In the genomic region with DNA sequence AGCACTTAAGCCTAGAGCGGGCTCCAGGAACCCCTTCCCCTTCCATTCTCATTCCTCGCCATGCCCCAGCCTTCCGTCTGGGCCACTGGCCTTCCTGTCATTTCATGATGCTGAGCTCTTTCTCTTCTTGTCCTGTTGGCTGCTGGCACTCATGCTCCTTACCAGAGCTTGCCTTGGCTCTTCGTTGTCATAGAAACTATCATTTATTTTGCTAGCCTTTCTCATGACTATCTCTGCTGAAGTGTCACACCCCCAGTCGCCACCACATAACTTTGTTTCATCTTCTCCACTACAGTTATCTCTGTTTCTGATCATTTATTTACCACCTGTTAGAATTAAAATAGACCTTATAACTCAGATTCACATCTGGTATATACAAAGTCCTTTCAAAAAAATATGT, we compare ENCODE assay signal across 23 mouse cellular contexts.
DNase-seq lines count a peak whose midpoint lies in the region; ATAC-seq and TF ChIP-seq lines count a peak whose summit lies in the region.
"Had no signal": no experiment of that assay in that cellular context is flagged by ENCODE, and none has a peak within 500 bp of the region (broad histone marks: within the 10 kb centered on the region; RNA-seq: fewer than 3 reads in every experiment).

No protein-coding gene starts in this region.

- 78% methylated on average over 5 of the region's 5 CpGs for WGBS in liver, embryonic 14.5 days (ENCODE audit: insufficient replicate concordance)
- 89% methylated on average over 5 of the region's 5 CpGs for WGBS in liver, postnatal 0 days (ENCODE audit: insufficient replicate concordance)

- TF ChIP-seq EP300 in liver, embryonic 14.5 days (IDR thresholded peaks at IDR 0.05; ENCODE audit: low read depth): no peak
- no peak for TF ChIP-seq EP300 in liver, postnatal 0 days (IDR thresholded peaks at IDR 0.05; ENCODE audit: low read depth)

- H3K4me1 ChIP-seq in liver, embryonic 14.5 days (replicated peaks; ENCODE audit: control insufficient read depth in 2 of 2, insufficient read depth in 2 of 2, low read length in 1 of 2): no peaks in the 10 kb centered on the region
- H3K4me1 ChIP-seq in liver, postnatal 0 days (ENCODE audit: insufficient read depth): no peaks in the 10 kb centered on the region

- no peak for TF ChIP-seq CTCF in liver, embryonic 14.5 days (IDR thresholded peaks at IDR 0.05; ENCODE audit: low read depth)
- no peak for TF ChIP-seq CTCF in liver, postnatal 0 days (IDR thresholded peaks at IDR 0.05; ENCODE audit: low read depth)

- no peak overlapping the region for H3K4me3 ChIP-seq in liver, embryonic 14.5 days (ENCODE audit: insufficient read depth in 1 of 2, low read depth in 2 of 2, low read length in 2 of 2)
- H3K4me3 ChIP-seq in liver, postnatal 0 days (ENCODE audit: low read depth, low read length): no peak overlapping the region

- no peaks in the 10 kb centered on the region for H3K27me3 ChIP-seq in liver, embryonic 14.5 days (ENCODE audit: control insufficient read depth, insufficient read depth, low read length)
- no peaks in the 10 kb centered on the region for H3K27me3 ChIP-seq in liver, postnatal 0 days (ENCODE audit: insufficient read depth, low read length)
- H3K27me3 ChIP-seq: CH12.LX, Patski had no signal

- 0 out of 2 replicates have a peak, but pooled peaks have one; percentile 21 for ATAC-seq in liver, embryonic 14.5 days (ENCODE audit: insufficient read depth)
- ATAC-seq in liver, postnatal 0 days: no peak
- peak; percentile 79 for ATAC-seq in CD4-positive, CD25-positive, alpha-beta regulatory T cell, adult 4 months
- ATAC-seq in megakaryocyte-erythroid progenitor cell, adult 5-6 weeks (replicated peaks; ENCODE audit: low FRiP score, low TSS enrichment, poor library complexity, severe bottlenecking): peak; percentile 63; the same call in 1 of the 2 replicates
- ATAC-seq: activated CD4-positive, CD25-positive, alpha-beta regulatory T cell, adult 4 months; Patski had no signal

- H3K36me3 ChIP-seq in liver, embryonic 14.5 days (replicated peaks; ENCODE audit: control insufficient read depth, insufficient read depth, low read depth): no peaks in the 10 kb centered on the region
- 0 out of 2 replicates have a peak, but pooled peaks cover 3% of the 10 kb centered on the region for H3K36me3 ChIP-seq in liver, postnatal 0 days (replicated peaks; ENCODE audit: insufficient read depth, low read length)

- no peak for DNase-seq in liver, embryonic 14.5 days (ENCODE audit: low read depth in 3 of 3, low spot score in 3 of 3)
- no peak for DNase-seq in liver, postnatal 0 days
- DNase-seq in CD4-positive, CD25-positive, alpha-beta regulatory T cell, adult 2 months (ENCODE audit: low read depth, low spot score): peak; percentile 40
- DNase-seq in cerebellum, adult 9-10 months: no peak
- DNase-seq in natural killer cell, adult 2 months (ENCODE audit: low spot score in 2 of 2): no peak
- DNase-seq in cerebellum, adult 11-12 months: no peak
- DNase-seq: adrenal gland, adult 2 months; adrenal gland, adult 8-10 months; adrenal gland, postnatal 10 days; adrenal gland, postnatal 14 days; adrenal gland, postnatal 25 days; adrenal gland, postnatal 36 days; B cell, adult 2 months; cerebellum, adult 11 months; cerebellum, adult 18-20 months; cerebellum, adult 2 months; cerebellum, adult 8-10 months had no signal

- H3K9ac ChIP-seq in liver, embryonic 14.5 days (replicated peaks): no peak overlapping the region
- H3K9ac ChIP-seq in liver, postnatal 0 days (replicated peaks): no peak overlapping the region

- H3K9me3 ChIP-seq in liver, embryonic 14.5 days (ENCODE audit: control insufficient read depth, low read length): no peaks in the 10 kb centered on the region
- H3K9me3 ChIP-seq in liver, postnatal 0 days (ENCODE audit: low read length): no peaks in the 10 kb centered on the region
- H3K9me3 ChIP-seq: G1E had no signal

- H3K27ac ChIP-seq in liver, embryonic 14.5 days: no peak overlapping the region
- H3K27ac ChIP-seq in liver, postnatal 0 days (ENCODE audit: low read depth): no peak overlapping the region

- H3K4me2 ChIP-seq in liver, embryonic 14.5 days (ENCODE audit: low read depth): no peak overlapping the region
- H3K4me2 ChIP-seq in liver, postnatal 0 days (ENCODE audit: low read depth, low read length): no peak overlapping the region
